Mouse (Mus musculus) 416B (cell line): ENCODE results near the gene Angptl7.

ENCODE experiments used
- DNase-seq: peaks from one replicate; pipeline ENCODE4 v3.0.0; 2011; ENCODE audit warnings: low read depth

Gene Angptl7

DNA sequence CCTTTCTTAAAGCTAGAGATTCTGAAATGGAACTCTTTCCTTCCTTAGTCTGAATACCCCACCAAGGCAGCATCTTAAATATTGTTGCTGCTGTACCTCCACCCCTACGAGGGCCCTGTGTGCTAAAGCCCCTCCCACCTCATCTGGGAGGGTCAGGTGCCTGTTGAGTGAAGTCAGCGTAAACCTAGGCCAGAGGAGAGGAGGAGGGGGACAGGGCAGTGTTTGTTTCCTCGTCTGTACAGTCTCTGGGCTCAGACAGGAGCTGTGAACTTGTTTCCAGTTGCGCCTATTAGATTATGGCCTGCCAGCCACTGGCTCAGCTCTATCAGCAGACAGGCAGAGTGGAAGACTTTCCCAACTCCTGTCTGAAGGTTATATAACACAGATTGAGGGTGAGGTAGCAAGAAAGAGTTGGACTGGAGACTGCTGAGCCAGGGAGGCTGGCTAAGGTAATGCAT, at the start of gene Angptl7:
Angptl7 (minus strand) TSS at position 51 of the 458 bp plus-strand sequence.
- no peak for DNase-seq

DNA sequence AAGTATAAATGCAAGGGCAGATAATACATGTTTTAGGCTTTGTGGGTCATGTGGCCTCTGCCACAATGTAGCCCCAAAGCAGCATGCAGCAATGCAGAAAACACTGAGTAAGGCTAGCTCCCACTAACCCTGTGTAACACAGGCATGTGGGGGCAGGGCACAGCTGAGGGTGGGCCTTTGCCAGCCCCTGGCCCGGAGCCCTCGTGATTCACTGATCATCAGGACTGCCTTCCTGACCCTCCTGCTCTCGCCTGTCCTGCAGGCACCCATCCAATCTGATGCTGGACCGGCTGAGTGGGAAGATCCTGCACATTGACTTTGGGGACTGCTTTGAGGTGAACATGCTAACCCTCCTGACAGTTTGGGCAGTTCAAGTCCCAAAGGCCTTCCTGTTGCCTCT, 48.8 kb upstream of the Angptl7 start:
- no peak for DNase-seq

DNA sequence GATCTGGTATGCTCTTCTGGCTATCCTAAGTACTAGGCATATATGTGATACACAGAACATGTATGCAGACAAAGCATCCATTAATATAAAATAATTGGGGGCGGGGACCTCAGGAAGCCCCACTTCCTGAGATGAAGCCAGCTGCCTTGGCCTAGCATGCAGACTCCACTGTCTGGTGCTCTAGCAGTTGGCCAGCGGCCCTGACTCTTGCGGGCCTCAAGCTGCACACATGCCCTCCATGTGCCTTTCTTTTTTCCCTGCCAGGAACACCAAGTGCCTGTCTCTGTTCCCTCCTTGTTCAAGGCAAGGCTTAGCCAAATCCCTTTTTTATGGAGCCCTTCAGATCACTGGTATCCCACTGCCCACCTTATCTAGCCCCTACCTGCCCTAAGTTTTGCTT, 35.6 kb upstream of the Angptl7 start:
- DNase-seq: no peak

DNA sequence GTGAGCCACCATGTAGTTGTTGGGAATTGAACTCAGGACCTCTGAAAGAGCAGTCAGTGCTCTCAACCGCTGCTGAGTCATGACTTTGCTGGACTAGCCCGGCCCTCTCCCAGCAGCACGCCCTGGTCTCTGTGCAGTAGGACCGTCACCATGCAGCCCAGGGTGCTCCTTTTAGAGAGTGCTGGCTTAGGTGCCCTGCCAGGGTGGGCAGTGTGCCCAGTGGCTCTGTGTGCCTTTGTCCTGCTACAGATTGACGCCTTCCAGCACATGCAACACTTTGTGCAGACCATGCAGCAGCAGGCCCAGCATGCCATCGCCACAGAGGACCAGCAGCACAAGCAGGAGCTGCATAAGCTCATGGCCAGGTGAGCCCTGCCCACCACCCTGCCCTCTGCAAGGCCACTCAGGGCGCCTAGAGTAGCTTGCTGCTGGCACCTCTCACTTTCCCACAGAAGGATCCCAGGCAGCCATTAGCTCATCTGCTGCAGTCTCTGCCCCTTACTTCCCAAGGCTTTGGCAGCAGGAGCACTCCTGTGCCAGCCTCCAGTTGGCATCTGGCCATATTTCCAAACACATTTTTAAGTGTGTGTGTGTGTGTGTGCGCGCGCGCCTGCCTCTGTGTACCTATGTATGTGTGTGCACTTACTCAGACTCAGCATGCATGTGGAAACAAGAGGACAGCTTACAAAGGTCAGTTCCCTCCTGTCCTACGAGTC, 33.5 kb upstream of the Angptl7 start:
- DNase-seq: no peak

- no peak for DNase-seq
Observed at GRCm38 (mm10) chr4:148532516-148532915, 32.3 kb upstream of the Angptl7 start.

DNA sequence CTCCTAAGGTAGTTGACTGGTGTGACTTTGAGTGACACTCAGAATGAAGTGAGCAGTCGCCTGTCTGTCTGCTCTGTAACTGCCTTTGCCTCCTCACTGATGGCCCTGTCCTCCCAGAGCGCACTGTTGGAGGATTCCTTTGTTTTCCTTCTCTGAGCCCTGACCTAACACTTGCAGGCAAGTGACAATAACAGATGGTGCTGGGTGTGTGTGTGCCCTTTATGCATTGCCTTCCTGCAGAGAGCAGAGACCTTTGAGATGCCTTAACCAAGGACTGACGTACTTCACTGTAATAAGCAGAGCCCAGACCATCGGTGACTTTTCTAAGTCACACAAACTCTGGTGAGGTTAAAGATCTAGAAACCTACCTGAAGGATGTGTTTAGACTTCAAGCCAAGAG, 31.1 kb upstream of the Angptl7 start:
- no peak for DNase-seq

DNA sequence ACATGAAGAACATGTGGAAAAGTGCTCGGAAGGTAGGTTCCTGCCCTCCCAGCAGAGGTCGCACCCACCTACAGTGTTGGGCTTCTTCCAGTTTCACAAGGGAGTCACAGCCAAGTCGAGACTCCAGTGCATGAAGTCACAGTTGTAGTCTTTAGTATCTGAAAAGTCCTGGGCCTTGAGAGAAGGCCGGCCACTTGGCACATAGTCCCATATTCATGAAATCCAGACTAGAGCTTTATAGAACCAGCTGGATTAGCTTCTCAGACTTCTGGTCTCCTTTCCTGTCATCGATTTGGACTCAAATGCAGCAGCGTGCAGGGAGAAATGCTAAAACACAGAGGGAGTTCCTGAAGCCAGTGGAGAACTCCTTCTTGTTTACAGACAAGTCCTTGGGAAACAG, 30.5 kb upstream of the Angptl7 start:
- no peak for DNase-seq

- no peak for DNase-seq
Observed at GRCm38 (mm10) chr4:148530351-148530750, 30.1 kb upstream of the Angptl7 start.

- no peak for DNase-seq
Observed at GRCm38 (mm10) chr4:148527158-148527910, 27.1 kb upstream of the Angptl7 start.

- no peak for DNase-seq
Observed at GRCm38 (mm10) chr4:148523538-148523937, 23.3 kb upstream of the Angptl7 start.

DNA sequence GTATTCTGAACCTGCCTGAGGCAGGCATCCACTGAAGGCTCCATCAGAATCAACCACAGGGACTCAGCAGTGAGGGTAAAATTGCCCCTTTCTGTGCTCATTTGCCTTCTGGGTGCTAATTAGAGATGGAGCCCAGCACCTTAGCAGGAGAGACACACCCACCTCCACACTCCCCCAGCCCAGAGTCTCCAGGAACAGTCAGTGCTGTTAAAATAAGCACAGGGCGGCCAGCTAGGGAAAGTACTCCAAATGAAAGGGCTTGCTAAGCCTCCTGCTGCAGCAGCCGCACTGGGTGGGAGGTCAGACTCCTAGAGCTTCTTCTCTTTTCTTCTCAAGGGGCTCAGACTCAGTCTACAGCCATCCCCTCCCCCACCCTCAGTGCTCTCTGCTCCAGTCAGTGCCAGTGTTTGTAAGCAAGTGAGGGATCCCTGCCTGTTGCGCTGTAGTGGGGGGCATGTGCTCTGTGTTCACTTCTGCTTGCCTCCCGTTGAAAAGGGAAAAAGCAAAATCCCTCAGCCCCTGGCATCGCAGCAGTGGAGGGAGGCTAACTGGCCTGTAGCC, 18.1 kb upstream of the Angptl7 start:
- DNase-seq: no peak

GRCm38 (mm10) chr4:148517809-148518208, 17.5 kb upstream of the Angptl7 start:
- no peak for DNase-seq

DNA sequence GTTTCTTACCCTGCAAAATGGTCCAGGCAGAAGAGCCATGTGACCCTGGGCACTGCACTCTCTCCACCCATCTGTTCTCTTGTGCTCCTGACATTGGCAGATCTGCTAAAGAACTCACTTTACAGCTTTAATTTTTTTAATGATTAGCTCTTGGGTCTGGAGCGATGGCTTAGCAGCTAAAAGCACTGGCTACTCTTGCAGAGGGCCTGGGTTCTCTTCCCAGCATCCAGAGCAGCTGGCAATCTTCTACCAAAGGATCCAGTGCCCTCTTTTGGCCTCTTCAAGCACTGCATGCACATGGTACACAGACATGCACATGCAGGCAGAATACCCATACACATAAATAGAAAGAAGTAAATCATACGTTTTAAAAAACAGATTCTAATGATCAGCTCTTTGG, 15.1 kb upstream of the Angptl7 start:
- peak; percentile 47 for DNase-seq

DNA sequence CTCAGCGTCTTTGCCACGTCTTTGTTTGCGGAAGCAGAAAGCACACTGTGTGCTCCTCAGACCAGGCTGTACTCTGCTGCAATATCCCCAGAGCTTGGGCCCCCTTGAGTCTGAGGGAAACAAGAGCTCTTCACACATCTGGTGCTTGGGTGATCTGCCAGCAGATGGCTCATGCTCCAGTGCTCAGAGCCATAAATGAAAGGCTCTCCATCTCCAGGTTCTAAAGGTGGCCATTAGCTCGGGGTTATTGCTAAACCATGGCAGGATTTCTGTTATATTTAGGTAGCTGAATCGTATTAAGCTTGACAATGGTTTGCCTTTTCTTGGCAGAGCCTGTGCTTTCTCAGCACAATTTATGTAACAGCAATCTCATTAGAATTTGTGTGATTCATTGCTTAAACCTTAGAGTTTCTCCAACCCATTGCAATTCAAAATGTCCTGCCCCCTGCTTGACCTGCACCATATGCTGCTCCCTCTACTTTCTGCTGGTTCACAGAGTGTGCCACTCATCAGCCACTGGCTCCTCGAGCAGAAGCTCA, 12.8 kb upstream of the Angptl7 start:
- no peak for DNase-seq

DNA sequence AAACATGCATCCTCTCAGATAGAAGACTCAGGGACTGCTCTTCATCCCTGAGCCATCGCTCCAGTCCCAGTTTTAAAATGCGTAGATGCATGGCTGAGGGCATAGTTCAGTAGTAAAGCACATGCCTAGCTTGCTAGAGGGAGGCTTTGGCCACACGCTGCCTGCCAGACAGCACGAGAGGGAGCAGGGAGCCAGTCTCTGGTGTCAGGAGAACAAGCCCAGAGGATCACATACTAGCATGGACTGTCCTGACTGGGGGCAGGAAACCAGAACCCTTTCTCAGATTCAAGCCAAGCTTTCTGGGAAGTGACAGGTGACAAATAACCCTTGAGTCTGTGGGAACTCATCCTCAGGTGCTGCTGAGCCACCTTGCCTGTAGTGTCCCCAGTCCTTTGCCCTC, 11.1 kb upstream of the Angptl7 start:
- no peak for DNase-seq

DNA sequence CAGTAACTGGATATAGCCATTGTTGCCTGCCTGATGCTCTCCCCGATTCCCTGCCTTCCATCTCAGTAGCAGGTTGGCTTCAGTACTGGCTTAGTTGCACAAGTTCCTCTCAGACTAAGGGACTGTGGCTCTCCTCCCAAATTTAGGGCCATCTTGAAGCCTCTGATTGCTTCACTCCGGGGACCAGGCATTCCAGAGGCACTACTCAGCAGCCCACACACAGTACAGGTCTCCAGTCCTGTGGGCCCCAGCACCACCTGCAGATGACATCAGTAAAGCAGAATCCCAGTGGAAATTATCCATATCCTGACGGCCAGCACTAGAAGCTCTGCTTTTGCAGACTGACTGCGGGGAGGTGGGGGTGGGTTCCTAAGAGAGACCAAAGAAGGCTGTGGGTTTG, 10.4 kb upstream of the Angptl7 start:
- DNase-seq: no peak

- peak; percentile 80 for DNase-seq
Observed at GRCm38 (mm10) chr4:148509450-148510084, 9.3 kb upstream of the Angptl7 start.

DNA sequence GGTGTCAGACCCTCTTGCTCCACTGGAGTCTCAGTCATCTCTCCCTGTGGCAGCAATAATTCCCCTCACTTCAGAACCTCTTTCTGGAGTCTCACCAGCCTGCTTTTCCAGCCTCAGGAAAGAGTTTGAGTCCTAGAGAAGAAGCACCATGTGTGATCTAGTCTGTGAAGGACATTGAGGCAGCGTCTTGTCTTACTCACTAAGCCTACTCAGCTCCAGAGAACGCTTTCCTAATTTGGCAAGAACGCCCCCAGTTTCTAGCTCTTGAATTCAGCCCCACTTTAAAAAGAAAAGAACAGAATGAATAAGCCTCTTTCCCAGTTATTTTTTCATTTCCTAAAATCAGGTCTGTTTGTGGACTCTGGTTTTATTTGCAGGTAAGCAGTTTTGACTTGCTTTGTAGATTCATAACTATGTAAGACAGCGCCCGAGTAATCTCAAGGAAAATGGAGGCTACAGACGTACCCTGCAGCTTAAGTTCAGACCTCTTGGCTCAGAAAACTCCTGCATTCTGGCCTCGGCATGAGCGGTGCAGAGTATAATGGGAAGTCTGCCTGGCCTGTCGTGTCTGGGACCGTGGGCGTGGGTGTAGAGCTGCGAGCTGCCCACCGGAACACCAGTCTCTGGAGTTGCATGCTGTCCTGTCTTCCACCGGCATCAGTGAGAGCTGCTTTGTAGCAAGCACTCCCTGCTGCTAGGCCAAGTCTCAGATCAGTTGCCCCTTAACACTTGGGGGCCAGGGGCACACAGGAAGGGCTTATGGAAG, 8.0 kb upstream of the Angptl7 start:
- no peak for DNase-seq

DNA sequence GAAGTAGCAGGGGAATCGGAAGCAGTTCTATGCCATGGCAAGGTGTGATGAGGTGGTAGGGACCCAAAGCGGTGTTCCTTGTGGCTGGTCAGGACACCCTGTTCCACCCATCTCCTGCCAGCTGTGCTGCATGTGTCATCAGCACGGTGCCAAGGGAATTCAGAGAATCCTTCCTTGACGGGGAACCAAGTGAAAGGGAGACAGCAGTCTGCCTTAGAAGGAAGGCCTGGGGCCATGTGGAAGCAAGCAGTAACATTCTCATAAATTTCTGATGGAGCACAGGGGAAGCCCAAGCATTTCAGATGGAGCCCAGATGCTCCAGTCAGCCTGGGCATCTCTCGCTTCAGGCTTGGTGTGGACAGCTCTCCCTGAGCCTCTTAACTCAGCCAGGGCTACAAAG, 7.3 kb upstream of the Angptl7 start:
- DNase-seq: no peak

- DNase-seq: no peak
Observed at GRCm38 (mm10) chr4:148504497-148504959, 4.3 kb upstream of the Angptl7 start.

GRCm38 (mm10) chr4:148495874-148496689, 4.2 kb downstream of the Angptl7 start:
- DNase-seq: peak; percentile 4
